Mouse (Mus musculus): ENCODE results near the gene Atp6v0a4.

Atp6v0a4 gene

DNA sequence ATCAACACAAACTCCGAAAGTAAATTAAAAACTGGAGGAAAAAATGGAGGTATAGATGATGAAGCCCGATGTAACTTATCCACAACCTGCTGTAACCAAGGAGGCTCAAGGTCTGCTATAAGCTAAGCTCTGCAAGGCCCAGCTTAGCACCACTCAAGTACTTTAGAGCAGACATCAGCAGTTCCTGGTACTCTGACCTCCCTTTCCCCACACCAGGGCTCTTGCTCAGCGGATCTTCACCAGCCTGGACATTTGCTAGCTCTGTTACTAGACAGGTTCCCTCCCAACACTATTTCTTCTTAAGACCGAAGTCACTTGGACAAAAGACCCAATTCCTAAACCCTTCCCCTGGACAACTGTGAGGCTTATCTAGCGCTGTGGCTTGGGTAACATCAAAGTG lies 496 bp upstream of the Atp6v0a4 start:
- no peak for DNase-seq (ENCODE audit: low read depth)

DNA sequence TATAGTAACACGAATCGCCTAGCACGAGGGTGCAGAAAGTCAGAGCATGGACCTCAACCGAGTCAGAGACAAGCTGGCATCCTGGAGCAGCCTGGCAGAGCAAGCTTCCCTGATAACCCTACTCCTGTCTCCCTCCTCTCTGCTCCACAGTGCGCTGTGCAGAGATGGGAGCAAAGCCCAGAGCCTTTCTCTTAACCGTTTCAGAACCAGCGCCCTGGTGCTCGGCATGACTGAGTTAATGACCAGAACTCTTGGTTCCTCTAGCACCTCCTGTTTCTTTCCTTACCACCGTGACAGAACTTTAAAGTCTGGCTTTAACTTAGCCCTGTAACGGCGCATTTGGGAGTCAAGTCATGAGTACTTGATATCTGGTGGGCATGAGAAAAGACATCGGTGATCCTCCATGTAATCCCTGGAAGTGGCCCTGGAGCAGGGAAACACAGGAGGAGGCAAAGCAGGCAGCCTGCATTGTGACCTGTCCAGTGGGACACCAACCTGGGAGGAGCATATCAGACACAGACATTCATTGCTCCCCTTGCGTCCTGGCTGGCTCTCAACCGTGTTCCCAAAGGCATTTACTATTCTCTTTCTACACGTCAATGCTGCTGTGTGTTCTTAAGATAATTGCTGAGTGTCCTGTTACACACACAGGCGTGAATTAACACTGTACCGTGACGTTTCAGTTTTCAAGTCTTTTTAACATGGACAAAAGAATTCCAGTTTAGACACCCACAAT lies 747 bp downstream of the Atp6v0a4 start:
- no peak for DNase-seq (ENCODE audit: low read depth)

DNA sequence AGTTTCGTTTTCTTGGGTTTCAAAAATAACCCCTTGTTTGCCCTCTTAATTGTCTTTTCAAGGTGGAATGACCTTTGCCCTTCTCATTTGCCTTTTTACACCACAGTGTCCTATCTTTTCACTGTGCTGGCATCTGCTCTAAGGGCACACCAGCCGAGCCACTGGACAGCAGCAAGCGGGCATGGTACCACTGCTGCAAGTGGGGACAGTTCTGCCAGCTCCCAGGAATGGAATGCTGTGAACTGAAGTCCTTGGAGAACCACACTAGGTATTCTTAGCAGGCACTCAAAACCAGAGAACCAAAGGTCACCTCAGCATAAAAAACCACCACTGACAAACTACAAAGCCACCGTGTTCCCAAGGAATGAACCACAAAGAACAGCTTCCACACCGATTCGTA lies 1.6 kb downstream of the Atp6v0a4 start:
- no peak for DNase-seq (ENCODE audit: low read depth)

DNA sequence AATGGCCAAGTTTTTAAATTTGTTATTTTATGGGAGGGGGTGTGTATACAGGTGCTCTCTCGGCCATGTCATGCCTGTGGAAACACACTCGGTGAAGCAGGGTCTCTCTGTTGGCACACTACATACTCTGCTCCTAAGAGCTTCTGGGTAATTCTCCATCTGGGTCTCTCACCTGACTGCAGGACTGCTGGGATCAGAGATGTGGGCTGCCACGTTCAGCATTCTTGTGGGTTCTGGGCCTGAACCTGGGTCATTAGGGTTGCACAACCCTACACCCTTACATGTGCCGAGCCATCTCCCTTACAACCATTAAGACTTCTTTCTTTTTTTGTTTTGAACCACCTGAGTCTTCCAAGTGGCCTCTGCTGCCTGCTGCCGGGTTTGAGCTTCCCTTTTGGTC lies 2.5 kb downstream of the Atp6v0a4 start:
- no peak for DNase-seq (ENCODE audit: low read depth)

DNA sequence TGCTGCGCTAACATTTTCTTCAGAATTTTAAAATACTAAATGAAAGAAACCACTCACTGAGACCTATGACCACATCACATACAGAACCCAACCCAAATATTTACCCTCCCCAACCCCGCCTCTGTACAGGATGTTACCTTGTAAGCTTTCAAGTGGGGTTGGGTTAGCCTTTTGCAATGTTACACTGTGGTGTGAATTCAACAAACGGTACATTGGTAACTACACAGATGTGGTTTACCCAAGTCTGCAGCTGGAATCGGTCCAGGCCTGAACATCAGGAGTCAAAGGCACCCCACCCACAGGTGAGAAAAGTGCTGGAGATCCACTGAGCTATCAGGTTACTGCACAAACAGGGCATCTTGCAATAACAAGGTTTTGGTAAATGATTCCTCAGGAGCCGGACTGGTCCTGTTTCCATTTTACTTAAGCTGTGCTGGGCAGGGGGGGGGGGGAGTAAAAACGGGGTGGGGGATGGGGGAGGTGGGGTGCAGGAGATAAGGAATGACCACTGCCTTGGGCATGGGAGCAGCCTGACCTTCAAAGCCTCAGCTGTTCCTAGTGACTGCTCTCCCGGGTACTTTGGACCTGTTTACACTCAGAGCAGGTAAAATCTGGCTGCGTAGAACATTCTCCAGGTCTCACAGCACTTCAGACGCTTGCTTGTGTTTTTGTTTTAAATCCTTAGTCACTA lies 3.6 kb downstream of the Atp6v0a4 start:
- no peak for DNase-seq (ENCODE audit: low read depth)

DNA sequence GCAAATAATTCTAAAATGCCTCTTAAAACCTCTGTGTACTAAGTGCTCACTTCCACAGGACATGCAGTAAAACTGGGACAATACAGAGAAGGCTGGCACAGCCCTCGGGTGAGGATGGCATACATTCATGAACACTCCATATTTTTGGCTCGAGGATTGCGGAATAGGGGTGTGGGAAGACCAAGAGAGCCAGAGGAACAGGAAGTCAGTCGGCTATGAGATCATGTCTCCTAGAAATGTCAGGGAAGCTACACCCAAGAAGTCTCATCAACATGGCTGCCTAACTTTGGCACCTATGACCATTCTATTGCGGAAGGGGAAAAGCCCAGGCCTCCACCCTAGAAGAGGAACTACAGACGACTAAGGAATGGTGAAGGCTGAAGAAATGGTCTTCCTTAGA lies 6.0 kb downstream of the Atp6v0a4 start:
- DNase-seq (ENCODE audit: low read depth): no peak

DNA sequence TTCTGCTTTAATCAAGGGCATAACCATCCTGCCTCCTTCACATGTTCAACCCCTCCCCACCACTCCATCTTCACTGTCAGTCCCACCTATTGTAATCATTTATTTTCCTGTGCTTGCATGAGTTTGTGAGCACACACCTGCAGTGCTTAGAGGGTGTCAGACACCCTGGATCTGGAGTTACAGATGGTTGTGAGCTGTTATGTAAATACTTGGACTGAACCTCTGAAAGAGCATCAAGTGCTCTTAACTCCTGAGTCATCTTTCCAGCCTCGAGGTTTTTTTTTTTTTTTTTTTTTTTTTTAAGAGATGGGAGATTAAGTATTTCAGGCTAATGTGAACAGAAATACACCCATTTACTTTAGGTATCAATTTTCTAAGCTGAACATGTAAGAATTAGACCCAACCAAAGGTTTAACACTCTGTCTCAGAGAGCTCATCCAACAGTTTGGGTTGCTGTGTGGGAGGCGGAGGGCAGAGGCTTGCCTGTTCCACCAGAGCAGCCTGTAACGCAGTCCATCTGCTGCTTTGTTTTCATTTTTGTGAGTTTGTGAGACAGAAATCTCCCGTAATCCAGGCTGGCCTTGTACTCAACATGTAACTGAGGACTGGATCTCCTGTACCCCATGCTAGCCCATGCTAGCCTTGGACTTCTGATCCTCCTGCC lies 8.1 kb downstream of the Atp6v0a4 start:
- no peak for DNase-seq (ENCODE audit: low read depth)

DNA sequence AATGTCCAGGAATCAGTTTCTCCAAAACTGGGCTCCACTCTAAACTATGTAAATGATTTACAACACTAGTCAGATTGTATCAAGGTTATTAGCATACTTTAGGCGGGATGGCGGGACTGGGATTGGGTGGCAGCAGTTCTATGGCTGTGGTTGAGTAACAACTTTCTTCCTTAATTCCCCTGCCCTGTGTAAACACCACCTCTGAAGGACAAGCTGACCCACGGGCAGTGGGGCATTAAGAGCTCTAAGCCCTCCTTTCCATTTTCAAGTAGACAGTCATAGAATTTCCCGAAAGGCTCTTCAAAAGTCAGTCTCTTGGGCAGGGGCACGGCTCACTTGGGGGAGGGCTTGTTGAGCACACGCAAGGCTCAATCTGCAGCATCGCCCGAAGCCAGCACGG lies 13.5 kb downstream of the Atp6v0a4 start:
- no peak for DNase-seq (ENCODE audit: low read depth)

DNA sequence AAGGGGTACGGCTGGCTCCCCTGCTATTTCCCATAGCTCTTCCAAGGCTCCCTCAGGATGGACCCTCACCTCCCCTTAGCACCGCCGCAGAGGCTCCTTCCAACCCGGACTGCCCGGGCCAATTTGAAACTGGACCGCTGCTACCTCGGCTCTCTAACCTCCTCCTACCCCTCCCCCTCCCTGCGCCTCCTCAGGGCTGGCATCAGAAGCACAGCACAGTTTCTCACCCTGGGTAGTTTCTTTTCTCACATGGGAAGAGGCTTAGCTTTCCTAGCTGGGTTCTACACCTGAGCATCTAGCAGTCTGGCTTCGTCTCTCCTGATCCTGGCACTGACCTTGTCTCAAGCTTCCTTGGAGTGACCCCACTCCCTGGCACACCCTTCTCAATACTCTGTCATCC lies 14.5 kb downstream of the Atp6v0a4 start:
- DNase-seq (ENCODE audit: low read depth): no peak

DNA sequence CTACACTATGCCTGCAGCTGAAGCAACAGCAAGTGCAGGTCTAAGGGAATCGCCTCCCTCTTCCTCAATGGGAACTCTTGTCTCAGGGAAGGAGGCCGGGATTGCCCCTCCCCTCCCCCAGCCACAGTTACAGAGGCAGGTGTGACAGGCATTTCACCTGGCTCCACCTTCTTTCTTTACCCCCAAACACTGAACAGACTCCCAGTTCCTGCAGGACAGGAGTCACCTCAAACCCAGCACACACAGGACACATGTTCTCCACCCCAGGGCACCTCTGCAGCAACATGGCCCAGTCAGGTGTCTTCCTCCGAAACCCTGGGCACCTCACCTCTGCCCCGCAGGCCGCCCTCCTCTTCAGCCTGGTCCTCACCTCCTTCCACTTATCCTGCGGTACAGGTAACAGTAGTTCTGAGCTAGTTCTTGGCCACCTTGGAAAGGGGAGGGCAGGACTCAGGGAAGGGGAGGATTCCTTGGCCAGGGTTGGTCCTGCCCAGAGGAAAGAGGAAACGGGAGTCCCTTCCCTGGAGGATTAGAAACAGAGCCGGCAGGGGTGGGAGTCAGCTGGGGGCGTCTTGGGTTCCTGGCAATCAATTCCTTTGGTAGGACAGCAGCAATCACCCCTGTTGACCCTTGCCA lies 15.1 kb downstream of the Atp6v0a4 start, which contains the start of gene Tmem213:
TSS of gene Tmem213 (plus strand) at position 96 of the 636 bp plus-strand sequence.
- no peak for DNase-seq (ENCODE audit: low read depth)

DNA sequence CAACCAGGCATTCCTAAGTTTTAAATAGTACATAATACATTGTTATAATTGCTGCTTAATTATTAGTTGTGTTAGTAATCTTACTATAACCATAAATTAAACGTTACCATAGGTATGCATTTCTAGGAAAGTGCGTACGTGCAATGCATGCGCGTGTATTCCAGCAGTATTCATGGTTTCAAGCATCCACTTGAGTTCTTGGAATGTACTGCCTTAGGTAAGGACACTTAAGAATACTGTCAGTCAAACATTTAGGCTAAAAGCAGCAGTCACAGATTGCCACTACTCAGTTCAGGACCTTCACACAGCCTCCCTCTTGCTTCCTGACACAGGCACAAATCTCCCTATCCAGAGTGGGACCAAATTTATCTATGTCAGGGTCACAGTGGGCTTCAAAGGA lies 15.9 kb downstream of the Atp6v0a4 start:
- DNase-seq (ENCODE audit: low read depth): no peak

DNA sequence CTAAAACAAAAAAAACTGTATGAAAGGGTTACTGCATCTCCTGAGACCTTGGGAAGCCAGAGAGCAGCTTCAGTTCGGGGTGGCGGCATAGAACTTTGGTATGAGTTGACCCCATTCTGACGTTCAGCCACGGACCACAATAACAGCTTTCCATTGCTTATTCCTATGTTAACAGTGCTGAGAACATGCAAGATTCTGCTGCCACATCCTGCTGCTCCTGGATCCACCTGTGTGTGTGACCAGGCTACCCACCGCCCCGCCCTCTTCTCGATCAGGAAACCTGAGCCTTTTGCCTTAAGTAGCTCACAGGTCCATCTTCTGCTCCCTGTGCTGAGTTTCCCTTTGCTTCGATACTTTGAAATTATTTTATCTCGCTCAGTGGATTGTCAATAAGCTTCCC lies 18.5 kb downstream of the Atp6v0a4 start:
- no peak for DNase-seq (ENCODE audit: low read depth)

DNA sequence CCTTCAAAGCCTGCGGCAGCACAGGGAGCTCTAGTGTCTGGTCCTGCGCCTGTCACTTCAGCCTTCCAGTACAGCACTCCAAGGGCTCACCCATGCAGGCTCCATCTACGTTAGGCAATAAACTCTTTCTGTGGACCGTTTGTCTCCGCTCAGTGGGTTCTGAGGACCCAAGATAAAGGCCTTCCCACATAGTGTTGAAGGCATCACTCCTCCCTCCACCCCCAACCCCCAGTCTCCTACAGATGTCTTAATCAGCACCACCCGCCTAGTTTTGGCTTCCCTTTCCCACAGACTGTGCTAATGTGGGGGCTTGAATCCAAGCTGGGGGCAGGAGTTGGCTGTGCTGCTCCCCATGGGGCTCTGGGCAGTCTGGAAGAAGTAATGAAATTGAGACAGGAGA lies 20.6 kb downstream of the Atp6v0a4 start:
- no peak for DNase-seq (ENCODE audit: low read depth)

DNA sequence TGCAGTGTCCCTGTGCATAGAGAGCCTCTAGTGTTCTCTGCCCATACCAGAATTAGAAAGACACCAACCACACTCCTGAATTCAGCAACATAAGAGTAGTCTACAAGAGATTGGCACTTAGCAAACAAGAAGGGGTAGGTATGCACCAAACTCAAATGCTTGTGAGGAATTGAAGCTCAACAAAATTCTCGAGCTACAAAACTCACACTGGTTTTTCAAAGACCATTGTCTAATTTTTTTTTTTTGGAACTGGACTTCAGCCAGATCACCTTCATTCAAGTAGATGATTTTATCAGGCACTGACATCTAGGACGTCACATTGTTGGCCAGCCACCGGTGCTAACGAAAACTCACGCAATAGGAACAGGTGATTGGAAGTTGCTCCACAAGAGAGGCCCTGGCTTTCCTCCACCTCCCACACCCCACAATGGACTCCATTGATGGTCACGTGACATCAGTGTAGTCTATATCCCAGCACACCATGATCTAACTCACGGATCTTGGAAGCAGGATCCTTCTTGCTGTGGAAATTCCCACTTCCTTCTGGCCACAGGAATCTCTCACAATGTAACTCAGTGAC lies 22.1 kb downstream of the Atp6v0a4 start:
- DNase-seq (ENCODE audit: low read depth): no peak

DNA sequence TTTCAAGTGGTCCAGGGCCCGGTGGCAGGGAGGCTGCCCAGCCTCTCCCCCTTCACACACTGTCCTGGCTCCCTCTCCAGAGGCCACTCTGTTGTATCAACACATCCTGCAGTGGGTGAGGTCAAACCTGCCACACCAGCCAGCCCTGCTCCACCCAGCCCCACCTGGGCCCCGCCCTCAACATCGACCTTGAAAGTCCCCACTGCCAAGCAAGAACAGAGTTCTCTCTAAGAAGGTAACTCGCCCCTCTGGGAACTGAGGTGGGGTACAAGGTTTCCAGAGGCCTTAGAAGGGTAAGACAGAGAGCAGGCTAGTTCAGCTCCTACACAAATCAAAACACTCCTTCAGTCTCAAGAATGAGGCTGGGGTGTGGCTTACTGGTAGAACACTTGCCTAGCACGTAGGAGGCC lies 27.4 kb downstream of the Atp6v0a4 start:
- no peak for DNase-seq (ENCODE audit: low read depth)

DNA sequence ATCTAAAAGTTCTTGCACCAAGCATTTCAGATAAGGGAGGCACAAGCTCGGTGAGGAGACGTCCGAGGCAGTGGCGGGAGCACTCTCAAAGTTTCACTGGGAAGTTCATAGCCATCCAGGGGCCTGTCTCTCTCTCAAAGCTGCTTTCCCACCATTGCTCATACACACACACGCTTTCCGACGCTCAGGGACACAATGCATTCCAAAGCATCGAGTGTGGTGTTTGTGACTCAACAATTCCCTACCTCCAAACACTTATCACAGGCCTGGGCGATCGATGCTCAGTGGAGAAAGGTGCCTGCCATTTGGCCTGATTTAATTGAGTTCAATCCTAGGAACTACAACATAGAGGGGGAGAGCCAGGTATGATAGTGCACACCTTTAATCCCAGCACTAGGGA lies 29.7 kb downstream of the Atp6v0a4 start:
- no peak for DNase-seq (ENCODE audit: low read depth)

DNA sequence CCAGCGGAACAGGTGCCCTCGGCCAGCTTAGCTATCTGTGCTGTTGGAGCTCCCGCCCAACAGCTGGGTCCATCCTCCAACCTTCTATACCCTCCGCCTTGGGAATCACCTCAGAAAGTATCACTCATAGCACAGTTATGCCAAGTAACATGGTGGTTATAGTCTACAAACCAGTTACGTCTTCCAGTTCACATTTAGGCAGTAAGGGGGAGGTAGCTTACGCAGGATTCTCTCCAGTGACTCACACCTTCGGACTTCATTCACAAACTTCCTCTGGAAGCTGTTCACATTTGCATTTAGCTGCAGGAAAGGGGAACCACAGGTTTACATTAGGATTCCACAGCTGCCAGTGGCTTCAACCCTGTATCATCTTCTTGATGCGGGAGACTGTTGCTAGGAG lies 31.8 kb downstream of the Atp6v0a4 start:
- no peak for DNase-seq (ENCODE audit: low read depth)

DNA sequence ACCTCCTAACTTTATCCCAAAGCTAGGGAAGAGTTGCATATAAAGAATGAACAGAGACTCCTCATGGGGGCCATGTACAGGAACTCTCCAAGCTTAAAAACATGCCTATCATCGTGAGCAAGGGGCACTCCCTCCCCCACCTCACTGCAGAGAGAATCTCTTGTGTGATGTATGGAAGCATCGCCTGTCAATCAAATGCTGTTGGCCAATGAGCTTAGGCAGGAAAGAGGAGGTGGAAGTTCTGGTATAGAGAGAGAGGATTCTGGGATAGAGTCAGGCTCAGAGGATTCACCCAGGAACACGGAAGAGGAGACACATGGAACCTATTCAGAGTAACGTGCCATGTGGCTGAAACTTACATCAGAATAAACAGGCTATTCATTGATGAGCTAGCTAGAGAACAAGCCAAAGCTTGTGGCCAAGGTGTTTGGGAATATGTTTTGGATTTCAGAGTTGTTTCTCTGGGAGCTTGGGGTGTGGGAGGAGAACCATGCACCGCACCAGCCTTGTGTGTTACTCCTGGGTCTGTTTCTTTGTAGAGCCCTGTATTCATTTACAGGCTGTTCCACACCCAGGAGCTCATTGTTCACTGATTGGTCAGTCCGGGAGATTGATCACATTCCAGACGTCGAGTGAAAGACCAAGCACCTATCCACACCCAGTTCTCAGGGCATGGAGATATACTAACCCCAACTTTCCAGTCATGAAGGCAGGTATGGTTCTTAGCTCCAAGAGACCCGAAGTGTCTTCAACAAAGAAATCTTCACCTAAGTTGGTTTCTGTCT lies 37.0 kb downstream of the Atp6v0a4 start:
- no peak for DNase-seq (ENCODE audit: low read depth)

DNA sequence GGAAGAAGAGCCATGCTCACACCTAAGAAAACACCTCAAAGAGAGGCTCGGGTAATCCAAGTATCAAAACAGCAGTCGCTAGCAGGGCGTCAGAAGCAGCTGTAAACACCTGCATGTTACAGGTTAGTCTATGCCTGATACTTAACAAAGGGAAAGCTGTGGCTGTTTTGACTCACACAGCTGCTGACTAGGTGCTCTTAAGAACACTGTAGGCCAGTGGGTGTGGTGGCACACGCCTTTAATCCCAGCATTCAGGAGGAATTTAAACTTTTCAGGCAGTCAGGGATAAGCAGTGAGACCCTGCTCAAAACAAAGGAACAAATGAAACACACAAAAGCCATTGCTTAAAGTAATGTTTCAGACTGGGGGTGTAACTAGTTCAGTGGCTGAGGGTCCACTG lies 41.2 kb downstream of the Atp6v0a4 start:
- no peak for DNase-seq (ENCODE audit: low read depth)

DNA sequence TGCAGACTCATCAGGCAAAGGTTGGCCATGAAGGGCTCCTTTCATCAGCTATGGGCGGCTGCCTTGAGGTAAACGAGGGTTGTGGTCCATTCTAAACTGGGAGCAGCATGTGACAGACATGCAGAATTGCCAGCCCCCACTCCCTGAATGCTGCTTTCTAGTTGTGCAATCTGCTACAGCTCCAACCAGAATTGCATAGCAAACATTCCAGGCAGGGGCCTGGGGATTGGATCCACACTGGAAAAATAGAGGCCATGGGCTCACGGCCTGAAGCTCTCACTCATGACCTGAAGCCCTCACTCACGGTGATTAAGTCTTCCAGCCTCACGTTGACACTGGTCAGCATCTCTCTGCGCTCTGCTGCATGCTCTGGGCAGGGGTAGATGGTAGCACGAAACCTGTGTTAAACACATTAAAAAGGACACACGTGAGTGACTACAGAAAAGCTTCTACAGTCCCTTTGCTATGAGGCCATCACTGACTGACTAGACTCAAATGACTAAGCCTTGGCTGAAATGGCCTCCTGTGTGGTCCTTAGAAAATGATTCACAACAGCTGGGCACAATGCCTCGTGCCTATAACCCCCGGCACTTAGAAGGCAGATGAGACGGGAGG lies 42.6 kb downstream of the Atp6v0a4 start:
- no peak for DNase-seq (ENCODE audit: low read depth)

DNA sequence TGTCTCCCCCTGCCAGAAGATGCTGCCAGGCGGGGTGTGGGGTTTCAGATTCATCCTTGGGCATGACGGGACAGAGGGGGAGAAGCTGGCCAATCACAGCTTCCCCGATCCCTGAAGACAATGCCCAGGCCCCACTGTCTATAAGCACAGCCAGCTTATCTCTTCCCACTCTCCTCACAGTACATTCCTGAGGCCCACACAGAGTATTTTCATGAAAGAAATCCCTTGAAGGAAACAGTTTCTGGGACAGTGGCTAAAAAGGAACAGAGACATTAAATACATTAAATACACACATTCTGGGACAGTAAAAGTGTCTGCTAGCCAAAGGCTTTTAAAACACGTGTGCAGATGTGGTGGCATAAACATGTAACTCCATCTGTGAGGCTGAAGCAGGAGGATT lies 44.0 kb downstream of the Atp6v0a4 start:
- no peak for DNase-seq (ENCODE audit: low read depth)

All from c-Kit-positive CD71-positive TER-119-negative erythroid progenitor cells, embryonic 14.5 days (primary cell).